Mouse (Mus musculus): ENCODE data around the gene Slc17a7. TPM values are rescaled to one million over a fixed set of nuclear protein-coding genes. Genes with fewer than 3 reads are reported as not detected.

Gene Slc17a7
- polyA plus RNA-seq, 1 experiment from 2014 or later: 1.3 TPM

- DNase-seq (ENCODE audit: low spot score) (no peak), ATAC-seq (ENCODE audit: low read depth) (no peak; the same call in 1 of the 2 replicates)
- Histone ChIP-seq H3K4me3 (ENCODE audit: low read depth, low read length) (peak overlapping the region; percentile 48), H3K27me3 (replicated peaks; ENCODE audit: control insufficient read depth, insufficient read depth, low read length) (no peaks in the 10 kb centered on the region), H3K27ac (replicated peaks; ENCODE audit: low read depth, low read length) (peak overlapping the region; percentile 89), H3K4me1 (ENCODE audit: control insufficient read depth, insufficient read depth, low read length) (peaks cover 18% of the 10 kb centered on the region), H3K36me3 (ENCODE audit: control insufficient read depth, insufficient read depth, low read length) (peaks cover 31% of the 10 kb centered on the region), H3K9ac (ENCODE audit: low read depth, low read length) (peak overlapping the region; percentile 68), H3K9me3 (ENCODE audit: control insufficient read depth, low read length) (no peaks in the 10 kb centered on the region), H3K4me2 (ENCODE audit: low read depth, low read length) (peak overlapping the region; percentile 61)
- WGBS: 2% methylated on average over 15 of the region's 17 CpGs
Observed at GRCm38 (mm10) chr7:45129318-45129717, 34.4 kb upstream of the Slc17a7 start.

GRCm38 (mm10) chr7:45129776-45130512, 33.8 kb upstream of the Slc17a7 start:
- Histone ChIP-seq H3K4me3 (ENCODE audit: low read depth, low read length) (peak overlapping the region; percentile 48), H3K27ac (replicated peaks; ENCODE audit: low read depth, low read length) (peak overlapping the region; percentile 89), H3K4me1 (ENCODE audit: control insufficient read depth, insufficient read depth, low read length) (peaks cover 14% of the 10 kb centered on the region), H3K9ac (ENCODE audit: low read depth, low read length) (peak overlapping the region; percentile 68), H3K9me3 (ENCODE audit: control insufficient read depth, low read length) (no peaks in the 10 kb centered on the region), H3K4me2 (ENCODE audit: low read depth, low read length) (peak overlapping the region; percentile 61), H3K27me3 (replicated peaks; ENCODE audit: control insufficient read depth, insufficient read depth, low read length) (no peaks in the 10 kb centered on the region), H3K36me3 (ENCODE audit: control insufficient read depth, insufficient read depth, low read length) (peaks cover 27% of the 10 kb centered on the region)
- ATAC-seq (ENCODE audit: low read depth): no peak
- DNase-seq (ENCODE audit: low spot score): no peak
- 54% methylated on average over 15 of the region's 15 CpGs for WGBS

GRCm38 (mm10) chr7:45131850-45132249, 31.9 kb upstream of the Slc17a7 start:
- H3K27ac ChIP-seq (replicated peaks; ENCODE audit: low read depth, low read length): no peak overlapping the region
- no peak overlapping the region for H3K9ac ChIP-seq (ENCODE audit: low read depth, low read length)
- H3K36me3 ChIP-seq (ENCODE audit: control insufficient read depth, insufficient read depth, low read length): peaks cover 8% of the 10 kb centered on the region
- H3K4me3 ChIP-seq (ENCODE audit: low read depth, low read length): no peak overlapping the region
- peaks cover 14% of the 10 kb centered on the region for H3K4me1 ChIP-seq (ENCODE audit: control insufficient read depth, insufficient read depth, low read length)
- H3K27me3 ChIP-seq (replicated peaks; ENCODE audit: control insufficient read depth, insufficient read depth, low read length): no peaks in the 10 kb centered on the region
- 77% methylated on average over 9 of the region's 11 CpGs for WGBS
- no peak for ATAC-seq (ENCODE audit: low read depth)
- no peaks in the 10 kb centered on the region for H3K9me3 ChIP-seq (ENCODE audit: control insufficient read depth, low read length)
- no peak for DNase-seq (ENCODE audit: low spot score)
- no peak overlapping the region for H3K4me2 ChIP-seq (ENCODE audit: low read depth, low read length)

- Histone ChIP-seq H3K4me1 (ENCODE audit: control insufficient read depth, insufficient read depth, low read length) (peaks cover 9% of the 10 kb centered on the region; the same call in 1 of the 2 replicates), H3K4me3 (ENCODE audit: low read depth, low read length) (no peak overlapping the region), H3K4me2 (ENCODE audit: low read depth, low read length) (no peak overlapping the region), H3K9ac (ENCODE audit: low read depth, low read length) (no peak overlapping the region), H3K27me3 (replicated peaks; ENCODE audit: control insufficient read depth, insufficient read depth, low read length) (no peaks in the 10 kb centered on the region), H3K36me3 (ENCODE audit: control insufficient read depth, insufficient read depth, low read length) (no peaks in the 10 kb centered on the region), H3K27ac (replicated peaks; ENCODE audit: low read depth, low read length) (no peak overlapping the region), H3K9me3 (ENCODE audit: control insufficient read depth, low read length) (no peaks in the 10 kb centered on the region)
- ATAC-seq (ENCODE audit: low read depth) (no peak), DNase-seq (ENCODE audit: low spot score) (no peak)
- WGBS: 73% methylated on average over 8 of the region's 8 CpGs
Observed at GRCm38 (mm10) chr7:45133446-45134159, 30.1 kb upstream of the Slc17a7 start.

GRCm38 (mm10) chr7:45134544-45135026, 29.2 kb upstream of the Slc17a7 start:
- Histone ChIP-seq H3K4me3 (ENCODE audit: low read depth, low read length) (no peak overlapping the region), H3K9me3 (ENCODE audit: control insufficient read depth, low read length) (no peaks in the 10 kb centered on the region), H3K9ac (ENCODE audit: low read depth, low read length) (no peak overlapping the region), H3K4me2 (ENCODE audit: low read depth, low read length) (no peak overlapping the region), H3K36me3 (ENCODE audit: control insufficient read depth, insufficient read depth, low read length) (no peaks in the 10 kb centered on the region), H3K27ac (replicated peaks; ENCODE audit: low read depth, low read length) (no peak overlapping the region), H3K27me3 (replicated peaks; ENCODE audit: control insufficient read depth, insufficient read depth, low read length) (no peaks in the 10 kb centered on the region), H3K4me1 (ENCODE audit: control insufficient read depth, insufficient read depth, low read length) (peaks cover 8% of the 10 kb centered on the region; the same call in 1 of the 2 replicates)
- DNase-seq (ENCODE audit: low spot score): peak; percentile 44
- 10% methylated on average over 12 of the region's 12 CpGs for WGBS
- ATAC-seq (ENCODE audit: low read depth): no peak

- Histone ChIP-seq H3K27ac (replicated peaks; ENCODE audit: low read depth, low read length) (no peak overlapping the region), H3K4me3 (ENCODE audit: low read depth, low read length) (peak overlapping the region; percentile 44; the same call in 1 of the 2 replicates)
Observed at GRCm38 (mm10) chr7:45135370-45135769, 28.4 kb upstream of the Slc17a7 start.

GRCm38 (mm10) chr7:45135993-45136567, 27.7 kb upstream of the Slc17a7 start, which contains the start of the genes Gm45713 and Flt3l:
Gm45713 (minus strand) TSS chr7:45136231.
Flt3l (minus strand) TSS chr7:45136432.
- H3K4me3 ChIP-seq (ENCODE audit: low read depth, low read length): peak within 1 kb of the TSS; percentile 44
- H3K4me2 ChIP-seq (ENCODE audit: low read depth, low read length): peak within 1 kb of the TSS; percentile 59
- ATAC-seq (ENCODE audit: low read depth): peak; percentile 93
- peak within 1 kb of the TSS; percentile 61 for H3K9ac ChIP-seq (ENCODE audit: low read depth, low read length)
- H3K27me3 ChIP-seq (replicated peaks; ENCODE audit: control insufficient read depth, insufficient read depth, low read length): no peaks in the 10 kb centered on the region
- peak; percentile 92 for DNase-seq (ENCODE audit: low spot score)
- no peaks in the 10 kb centered on the region for H3K9me3 ChIP-seq (ENCODE audit: control insufficient read depth, low read length)
- H3K4me1 ChIP-seq (ENCODE audit: control insufficient read depth, insufficient read depth, low read length): peaks cover 4% of the 10 kb centered on the region; the same call in 1 of the 2 replicates
- H3K27ac ChIP-seq (replicated peaks; ENCODE audit: low read depth, low read length): no peak within 1 kb of the TSS
- WGBS: 3% methylated on average over 25 of the region's 29 CpGs
- no peaks in the 10 kb centered on the region for H3K36me3 ChIP-seq (ENCODE audit: control insufficient read depth, insufficient read depth, low read length)

More at GRCm38 (mm10) chr7:45135370-45135769, 28.4 kb upstream of the Slc17a7 start:
- ATAC-seq (ENCODE audit: low read depth) (no peak), DNase-seq (ENCODE audit: low spot score) (no peak)
- H3K36me3 ChIP-seq (ENCODE audit: control insufficient read depth, insufficient read depth, low read length): no peaks in the 10 kb centered on the region
- peaks cover 4% of the 10 kb centered on the region; the same call in 1 of the 2 replicates for H3K4me1 ChIP-seq (ENCODE audit: control insufficient read depth, insufficient read depth, low read length)
- no peaks in the 10 kb centered on the region for H3K27me3 ChIP-seq (replicated peaks; ENCODE audit: control insufficient read depth, insufficient read depth, low read length)
- no peaks in the 10 kb centered on the region for H3K9me3 ChIP-seq (ENCODE audit: control insufficient read depth, low read length)
- WGBS: 75% methylated on average over 3 of the region's 3 CpGs
- peak overlapping the region; percentile 61; the same call in 1 of the 2 replicates for H3K9ac ChIP-seq (ENCODE audit: low read depth, low read length)
- peak overlapping the region; percentile 59 for H3K4me2 ChIP-seq (ENCODE audit: low read depth, low read length)

Measured in embryonic facial prominence, embryonic 14.5 days (tissue).